Mouse (Mus musculus) ES-E14 (cell line): ENCODE measurements around the gene Gm21954.

Source experiments
- CHD2 ChIP-seq: IDR thresholded peaks from 2 replicates; pipeline ENCODE4 v1.6.1; 2014; ENCODE audit warnings: mild to moderate bottlenecking, low read depth, low read length, inconsistent platforms
- MAFK ChIP-seq: IDR thresholded peaks from 2 replicates; pipeline ENCODE4 v1.6.1; 2014; ENCODE audit warnings: mild to moderate bottlenecking, low read depth, low read length, inconsistent platforms; ENCODE audit not compliant: insufficient read depth
- ZC3H11A ChIP-seq: IDR thresholded peaks from 2 replicates; pipeline ENCODE4 v1.6.1; 2012; ENCODE audit warnings: low read depth, mild to moderate bottlenecking, inconsistent platforms, low read length, borderline replicate concordance

- TF ChIP-seq MAFK (no peak), CHD2 (no peak), ZC3H11A (no peak)
Measured at GRCm38 (mm10) chr3:55515966-55516365, 44.0 kb upstream of the Gm21954 start.
